Mouse (Mus musculus) stomach, adult 2 months (tissue): ENCODE results near the gene Nacc1. TPM values are rescaled to one million over a fixed set of nuclear protein-coding genes. Genes with fewer than 3 reads are reported as not detected.

ENCODE experiments used
- polyA plus RNA-seq: library from polyadenylated mRNA; depleted of rRNA; stranded (reverse); fragments of >200 nt; gene quantifications from 2 replicates; pipeline ENCODE4 v1.2.3, GENCODE M21; 2012; rRNA removed

Gene Nacc1
- 56.4 TPM in 2 replicates for polyA plus RNA-seq

GRCm38 (mm10) chr8:84687705-84688100 lies at the start of gene Nacc1:
TSS of gene Nacc1 (minus strand) at chr8:84687862.

GRCm38 (mm10) chr8:84722850-84723570 lies 35.3 kb upstream of the Nacc1 start, which contains the start of gene G430095P16Rik:
TSS of gene G430095P16Rik (plus strand) at chr8:84723007.

GRCm38 (mm10) chr8:84700941-84701911 lies 13.6 kb upstream of the Nacc1 start, which contains the start of gene Lyl1:
TSS of gene Lyl1 (plus strand) at chr8:84701457.

GRCm38 (mm10) chr8:84686191-84687002 lies 1.3 kb downstream of the Nacc1 start, which contains the start of gene Trmt1:
TSS of gene Trmt1 (plus strand) at chr8:84686307.

GRCm38 (mm10) chr8:84662581-84663065 lies 25.0 kb downstream of the Nacc1 start, which contains the start of gene Ier2:
TSS of gene Ier2 (minus strand) at chr8:84662852.

Other genes starting within 250 kb of the Nacc1 start
- 24.7 and 28.4 TPM in 2 replicates for gene Ier2, start 25.0 kb downstream of the Nacc1 start, polyA plus RNA-seq
- gene Trmt1, start 1.6 kb downstream of the Nacc1 start, polyA plus RNA-seq, result 46.5 and 57.1 TPM in 2 replicates
- 4.3 and 5.4 TPM in 2 replicates for gene Lyl1, start 13.6 kb upstream of the Nacc1 start, polyA plus RNA-seq
- 0.09 TPM in 1 of 2 replicates, not detected in the other for gene G430095P16Rik, start 35.1 kb upstream of the Nacc1 start, polyA plus RNA-seq
- gene Nfix, start 112.5 kb upstream of the Nacc1 start, polyA plus RNA-seq, result 43.0 and 44.8 TPM in 2 replicates
- 1.1 and 1.3 TPM in 2 replicates for gene Dand5, start 135.0 kb upstream of the Nacc1 start, polyA plus RNA-seq
- 20.5 and 114 TPM in 2 replicates for gene Gadd45gip1, start 143.7 kb upstream of the Nacc1 start, polyA plus RNA-seq
- 34.5 and 34.7 TPM in 2 replicates for gene Rad23a, start 152.8 kb upstream of the Nacc1 start, polyA plus RNA-seq
- 52.9 and 61.7 TPM in 2 replicates for gene Calr, start 159.1 kb upstream of the Nacc1 start, polyA plus RNA-seq
- 21.9 and 25.5 TPM in 2 replicates for gene Farsa, start 169.1 kb upstream of the Nacc1 start, polyA plus RNA-seq
- 0.08 and 0.22 TPM in 2 replicates for gene Syce2, start 184.2 kb upstream of the Nacc1 start, polyA plus RNA-seq
- gene Gcdh, start 206.1 kb upstream of the Nacc1 start, polyA plus RNA-seq, result 101 and 137 TPM in 2 replicates
- 0.06 and 0.34 TPM in 2 replicates for gene Klf1, start 214.1 kb upstream of the Nacc1 start, polyA plus RNA-seq
- gene Dnase2a, start 220.7 kb upstream of the Nacc1 start, polyA plus RNA-seq, result 8.6 and 9.6 TPM in 2 replicates
- 0.41 and 0.72 TPM in 2 replicates for gene Mast1, start 249.5 kb upstream of the Nacc1 start, polyA plus RNA-seq